Mouse (Mus musculus) frontal cortex, postnatal 10 days (tissue): ENCODE measurements around the gene Zfp146.
A peak's percentile ranks its signal among the peaks of the same experiment; 100 is the strongest.
"Not testable (repeated sequence)": the region's sequence is repeated elsewhere in the genome, so short reads cannot be mapped to it uniquely, and the experiment has no call there.

Experiments
- DNase-seq, 2 experiments: peaks; one replicate each; pipeline ENCODE4 v3.0.0; 2022; ENCODE audit warnings: low spot score in 2 of 2, mixed read lengths in 1 of 2

Zfp146 gene

DNA sequence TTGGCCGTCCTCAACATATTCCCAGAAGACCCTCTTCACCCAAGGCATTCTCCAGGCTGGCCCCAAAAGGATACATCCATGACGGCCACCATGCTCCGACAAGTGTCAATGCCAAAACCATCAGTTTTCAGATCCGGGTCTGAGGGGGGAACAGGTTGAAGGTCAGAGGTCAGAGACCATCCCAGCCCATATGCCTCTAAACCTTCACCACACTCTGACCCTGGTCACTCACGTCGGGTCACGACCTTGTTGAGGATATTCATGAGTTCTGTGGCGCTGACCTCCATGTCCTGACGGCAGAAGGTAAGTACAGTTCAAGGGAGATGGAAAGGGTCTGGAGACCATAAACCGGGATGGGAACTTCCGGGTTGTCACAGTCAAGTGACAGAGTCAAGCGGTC is 22.5 kb upstream of the Zfp146 start:
- no peak for DNase-seq

DNA sequence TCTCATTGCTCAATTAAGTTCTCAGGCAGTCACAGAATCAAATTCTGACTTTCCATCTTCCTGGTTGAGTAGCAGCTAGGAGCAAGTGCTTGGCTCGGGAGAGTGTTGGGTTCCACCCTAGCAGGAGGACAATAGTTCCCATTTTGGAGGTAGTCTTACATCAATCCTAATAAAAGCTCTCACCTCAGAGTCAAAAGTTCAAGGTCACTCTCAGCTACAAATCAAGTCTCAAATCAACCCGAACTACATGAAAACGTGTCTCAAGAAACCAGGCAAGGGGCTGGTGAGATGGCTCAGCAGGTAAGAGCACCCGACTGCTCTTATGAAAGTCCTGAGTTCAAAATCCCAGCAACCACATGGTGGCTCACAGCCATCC is 19.6 kb upstream of the Zfp146 start:
- DNase-seq, result no peak

DNA sequence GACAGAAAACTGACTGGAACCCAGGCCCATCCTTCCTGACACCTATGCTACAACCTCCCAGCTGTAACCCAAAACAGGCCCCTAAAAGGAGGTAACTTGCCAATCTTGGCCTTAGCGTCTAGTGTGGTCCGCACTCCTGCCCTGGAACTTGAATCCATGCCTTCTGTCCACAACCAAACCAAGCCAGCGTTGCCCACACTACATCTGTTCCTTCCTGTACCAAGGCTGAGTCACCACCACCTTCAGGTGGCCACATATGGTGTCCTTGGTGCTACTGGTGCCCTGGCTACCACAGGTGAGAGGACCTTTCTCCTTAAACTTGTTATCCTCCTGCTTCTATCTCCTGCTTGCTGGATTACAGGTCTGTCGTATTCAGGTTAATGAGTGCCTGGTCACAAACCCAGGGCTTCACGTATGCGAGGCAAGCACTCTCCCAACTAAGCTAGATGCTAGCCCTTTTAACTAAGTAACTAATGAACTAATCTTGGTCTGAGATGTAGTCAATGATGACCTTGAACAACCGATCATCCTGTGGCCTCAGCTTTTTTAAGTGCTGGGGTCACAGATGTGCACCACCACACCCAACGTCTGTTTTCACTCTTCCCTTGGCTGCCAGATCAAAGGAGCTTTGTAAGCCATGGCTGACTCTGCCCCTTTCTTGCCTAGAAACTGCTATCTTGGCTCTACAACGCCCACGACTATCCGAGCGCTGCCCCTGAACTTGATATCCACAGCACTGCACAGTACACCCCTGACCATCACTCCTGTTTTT is 19.0 kb upstream of the Zfp146 start:
- no peak for DNase-seq

DNA sequence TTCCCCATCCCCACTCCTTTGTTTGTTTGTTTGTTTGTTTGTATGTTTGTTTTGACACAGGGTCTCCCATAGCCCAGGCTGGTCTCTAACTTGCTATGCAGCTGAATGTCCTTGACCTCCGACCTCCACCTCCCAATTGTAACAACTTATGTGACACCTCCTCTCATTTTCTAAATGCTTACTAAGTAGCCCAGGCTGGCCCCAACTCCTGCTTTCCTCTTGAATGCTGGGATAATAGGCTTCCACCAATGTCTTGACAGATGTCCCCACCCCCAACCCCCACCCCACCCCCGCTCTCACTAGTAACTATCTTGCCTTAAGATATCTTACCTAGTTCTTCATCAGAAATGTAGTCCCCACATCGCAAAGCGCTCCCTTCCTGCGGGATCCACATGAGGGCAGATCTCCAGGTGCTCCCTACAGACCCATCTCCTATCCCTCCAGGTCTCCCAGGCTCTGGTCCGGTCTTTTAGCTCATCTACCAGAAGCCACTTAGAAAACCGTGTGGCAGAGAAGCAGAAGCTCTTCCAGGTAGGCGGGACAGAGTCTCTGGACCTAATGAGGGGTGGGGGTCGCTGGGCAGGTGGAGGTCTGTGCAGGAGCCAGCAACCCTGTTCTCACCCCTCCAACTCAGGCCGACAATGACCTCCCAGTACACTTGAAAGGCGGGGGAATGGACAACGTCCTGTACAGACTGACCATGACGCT is 15.2 kb upstream of the Zfp146 start:
- no peak for DNase-seq

DNA sequence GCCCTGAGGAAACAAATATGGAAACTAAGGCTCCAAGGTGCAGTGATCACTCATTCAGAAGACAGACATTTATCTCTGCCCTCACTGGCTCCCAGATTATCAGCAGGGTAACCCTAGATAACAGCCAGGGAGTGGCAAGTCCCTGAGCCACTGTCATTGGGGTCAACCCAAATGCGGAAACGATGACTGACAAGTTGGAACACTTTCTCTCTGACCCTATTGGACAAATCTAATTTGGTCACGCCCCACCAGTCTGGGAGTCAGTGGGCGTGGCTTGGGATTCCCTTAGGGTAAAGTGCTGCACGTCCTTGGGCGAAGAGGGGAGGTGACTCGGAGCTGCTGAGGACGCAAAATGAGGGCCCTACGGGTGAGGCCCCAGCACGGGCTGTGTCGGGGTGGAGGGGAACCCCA is 14.3 kb upstream of the Zfp146 start, which contains the start of gene Cox7a1:
TSS of gene Cox7a1 (plus strand) at position 266 of the 411 bp plus-strand sequence.
- DNase-seq, result peak; percentile 52 to 64

DNA sequence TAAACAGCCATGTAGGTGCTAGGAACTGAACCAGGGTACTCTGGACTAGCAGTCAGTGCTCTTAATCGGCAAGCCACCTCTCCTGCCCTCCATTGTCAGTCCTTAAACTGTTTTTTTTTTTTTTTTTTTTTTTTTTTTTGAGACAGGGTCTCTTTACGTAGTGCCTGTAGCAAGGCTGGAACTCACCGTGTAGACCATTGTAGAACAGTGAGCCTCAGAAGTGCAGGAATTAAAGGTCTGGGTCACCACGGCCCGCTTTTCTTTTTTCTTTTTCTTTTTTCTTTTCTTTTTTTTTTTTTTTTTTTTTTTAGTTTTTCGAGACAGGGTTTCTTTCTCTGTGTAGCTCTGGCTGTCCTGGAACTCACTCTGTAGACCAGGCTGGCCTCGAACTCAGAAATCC is 13.6 kb upstream of the Zfp146 start:
- DNase-seq, result not testable (repeated sequence)

DNA sequence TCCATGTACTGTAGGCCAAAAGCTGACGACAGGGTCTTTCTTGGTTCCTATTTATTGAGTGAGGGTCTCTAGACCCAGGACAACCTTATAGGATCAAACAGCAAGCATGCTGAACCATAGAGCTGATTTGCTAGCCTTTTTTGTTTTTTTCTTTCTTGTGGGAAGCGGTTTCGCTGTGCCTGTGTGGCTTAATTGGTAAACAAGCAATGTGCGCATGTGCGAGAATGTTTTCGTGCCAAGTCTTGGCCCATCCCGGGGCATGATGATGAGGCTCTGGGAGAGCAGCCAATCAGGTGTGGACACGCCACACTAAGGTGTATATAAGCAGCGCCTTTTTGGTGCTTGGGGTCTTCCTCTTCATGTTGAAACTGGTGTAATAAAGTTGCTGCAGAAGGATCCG is 12.4 kb upstream of the Zfp146 start:
- DNase-seq, result not testable (repeated sequence)

DNA sequence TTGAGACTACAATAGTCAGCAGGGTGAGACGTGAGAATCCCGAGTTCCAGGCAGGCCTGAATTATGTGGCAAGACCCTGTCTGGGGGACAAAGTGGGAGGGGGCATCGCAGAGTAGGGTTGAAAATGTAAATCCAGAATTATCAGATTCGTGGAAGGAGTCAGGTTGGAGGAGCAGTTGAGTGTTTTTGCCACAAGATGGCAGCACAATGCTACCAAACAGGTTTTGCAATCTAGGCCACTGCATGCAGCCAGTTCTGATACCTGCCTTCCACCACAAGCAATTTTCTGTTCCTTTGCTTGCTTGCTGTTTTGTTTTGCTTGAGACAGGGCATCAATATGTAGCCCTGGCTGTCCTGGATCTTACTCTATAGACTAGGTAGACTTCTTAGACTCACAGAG is 11.8 kb upstream of the Zfp146 start:
- peak; percentile 31 to 70 for DNase-seq

DNA sequence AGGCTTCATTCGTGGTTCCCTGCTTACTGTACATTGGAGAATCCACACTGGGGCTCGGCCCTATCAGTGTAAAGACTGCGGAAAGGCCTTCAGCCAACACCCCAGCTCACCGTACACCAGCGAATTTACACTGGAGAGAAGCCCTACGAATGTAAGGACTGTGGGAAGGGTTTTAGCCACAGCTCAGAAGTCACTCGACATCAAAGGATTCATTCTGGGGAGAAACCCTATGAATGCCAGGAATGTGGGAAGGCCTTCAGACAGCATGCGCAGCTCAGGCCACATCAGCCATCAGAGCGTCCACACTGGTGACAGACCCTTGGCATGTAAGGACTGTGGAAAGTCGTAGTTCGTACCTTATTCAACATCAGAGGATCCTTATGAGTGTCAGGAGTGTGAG is 8.7 kb upstream of the Zfp146 start:
- no peak for DNase-seq

DNA sequence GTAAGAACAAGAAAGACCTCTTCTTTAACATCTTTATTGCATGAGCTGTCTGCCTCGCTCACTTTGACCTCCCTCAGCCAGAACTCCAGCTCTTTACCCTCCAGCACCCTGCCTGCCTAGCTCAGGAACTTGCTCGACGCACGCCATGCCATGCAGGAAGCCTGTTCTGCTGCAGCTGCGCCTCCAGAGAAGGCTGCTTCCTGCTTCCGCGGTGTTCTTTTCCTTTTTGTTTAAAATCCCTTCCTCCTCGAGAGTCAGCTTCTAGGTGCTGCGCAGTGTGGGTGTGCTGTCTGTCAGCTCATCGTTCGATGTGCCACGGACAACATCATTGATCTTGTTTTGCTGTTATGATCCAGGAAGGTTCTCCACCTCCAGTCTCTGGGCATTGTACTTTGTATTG is 6.9 kb upstream of the Zfp146 start:
- no peak for DNase-seq

DNA sequence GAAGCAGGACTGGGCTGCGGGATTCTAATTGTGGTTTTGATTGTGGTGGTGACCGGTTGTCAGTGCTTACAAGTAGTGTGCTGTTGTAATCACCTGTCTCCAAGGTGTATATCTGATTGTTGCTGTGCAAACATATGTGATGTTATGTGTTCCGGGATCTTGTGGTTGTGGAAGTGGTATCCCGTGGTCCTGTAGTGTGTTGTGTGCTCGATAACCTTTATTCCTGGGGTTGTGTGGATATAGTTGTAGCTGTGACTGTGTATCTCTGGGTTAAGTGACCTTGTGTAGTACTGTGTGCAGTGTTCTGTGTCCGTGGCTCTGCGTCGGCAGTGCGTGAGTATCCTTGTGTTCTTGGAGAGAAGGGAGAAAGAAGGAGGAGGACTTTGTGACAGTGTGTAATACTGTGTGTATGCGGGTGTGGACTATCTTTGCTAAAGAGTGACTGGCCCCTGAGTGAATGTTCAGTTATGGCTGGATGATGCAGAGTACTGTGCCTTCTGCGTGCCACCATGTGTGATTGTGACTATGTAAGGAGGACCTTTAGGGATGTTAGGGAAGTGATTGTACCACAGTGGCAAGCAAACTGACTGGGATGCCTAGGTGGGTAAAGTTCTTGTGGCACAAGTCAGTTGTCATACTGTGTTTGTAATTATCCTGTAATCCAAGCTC is 867 bp upstream of the Zfp146 start:
- no peak for DNase-seq

DNA sequence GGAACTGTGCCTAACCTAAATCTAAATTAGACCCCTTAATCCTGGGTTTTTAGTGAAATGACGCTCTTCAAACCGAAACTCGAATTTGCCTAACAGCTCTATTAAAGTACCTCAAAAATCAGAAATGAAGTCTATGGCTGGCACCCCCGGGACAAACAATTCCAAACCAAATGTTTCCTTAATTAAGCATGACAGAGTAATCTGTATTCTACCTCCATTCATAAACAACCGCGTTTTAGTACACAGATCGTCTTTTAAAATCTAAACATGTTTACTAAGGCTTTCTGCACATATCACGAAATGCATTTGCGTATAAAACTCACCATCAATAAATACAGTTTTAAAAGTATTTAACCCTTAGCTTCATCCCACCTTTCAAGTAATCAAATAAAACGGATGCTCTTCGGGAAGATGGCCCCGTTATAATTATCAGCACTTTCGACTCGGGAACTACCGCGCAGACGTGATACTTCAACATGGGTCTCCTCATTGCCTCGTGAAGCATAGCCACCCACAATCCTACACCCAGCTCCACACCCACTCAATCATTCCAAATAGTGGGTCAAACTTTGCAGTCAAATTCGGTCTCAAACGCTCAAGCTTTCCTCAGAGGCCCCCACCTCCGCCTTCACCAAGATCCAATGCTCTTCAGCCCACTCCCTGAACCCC is 502 bp downstream of the Zfp146 start:
- no peak for DNase-seq

DNA sequence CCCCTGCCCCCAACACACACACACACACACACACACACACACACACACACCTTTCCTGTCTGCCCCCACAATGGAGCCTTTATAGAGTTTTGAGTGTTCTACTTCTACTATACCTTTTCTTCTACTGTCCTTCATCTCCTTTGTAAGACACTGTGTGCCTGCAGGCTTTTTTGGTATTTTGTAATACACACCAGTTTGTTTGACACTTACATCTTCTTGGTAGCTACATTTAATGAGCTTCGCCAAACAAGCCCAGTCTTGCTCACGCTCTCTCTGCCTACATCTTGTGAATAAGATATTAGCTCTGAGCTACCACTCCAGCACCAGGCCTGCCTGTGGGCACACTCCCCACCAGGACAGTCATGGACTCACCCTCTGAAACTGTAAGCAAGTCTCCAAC is 4.8 kb downstream of the Zfp146 start:
- no peak for DNase-seq

DNA sequence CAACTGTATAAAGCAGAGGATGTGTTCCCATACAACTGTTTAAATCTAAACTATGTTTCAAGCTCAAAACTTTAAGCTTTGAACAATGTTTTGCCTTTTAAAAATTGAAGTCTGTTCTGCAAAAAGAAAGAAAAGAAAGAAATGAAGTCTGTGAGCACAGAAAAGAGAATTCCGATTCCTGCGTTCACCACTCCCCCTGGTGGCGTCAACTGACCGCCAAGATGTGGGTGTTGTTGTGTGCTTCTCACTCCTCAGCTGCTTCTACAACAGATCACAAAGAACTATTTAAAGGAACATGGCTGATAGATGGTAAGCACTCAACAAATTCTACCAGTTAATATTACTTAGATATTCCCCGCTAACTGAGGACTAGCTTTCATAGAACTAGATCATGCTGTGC is 6.4 kb downstream of the Zfp146 start:
- DNase-seq, result no peak

DNA sequence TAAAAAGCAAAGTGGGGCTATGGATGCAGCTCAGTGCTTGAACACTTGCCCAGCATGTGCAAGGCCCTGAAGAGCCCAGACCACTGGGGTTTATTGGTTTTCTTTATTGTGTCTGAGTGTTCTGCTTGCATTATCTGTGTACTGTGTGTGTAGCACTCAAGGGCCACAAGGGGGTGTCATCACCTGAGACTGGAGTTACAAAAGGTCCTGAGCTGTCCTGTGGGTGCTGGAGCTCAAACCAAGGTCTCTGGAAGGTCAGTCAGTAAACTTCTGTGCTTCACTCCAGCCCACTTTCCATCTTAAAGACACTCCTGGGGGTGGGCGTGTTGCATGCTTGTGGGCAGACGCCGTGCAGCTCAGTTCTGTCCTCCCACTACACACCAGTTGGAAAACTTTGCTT is 14.0 kb downstream of the Zfp146 start:
- no peak for DNase-seq

DNA sequence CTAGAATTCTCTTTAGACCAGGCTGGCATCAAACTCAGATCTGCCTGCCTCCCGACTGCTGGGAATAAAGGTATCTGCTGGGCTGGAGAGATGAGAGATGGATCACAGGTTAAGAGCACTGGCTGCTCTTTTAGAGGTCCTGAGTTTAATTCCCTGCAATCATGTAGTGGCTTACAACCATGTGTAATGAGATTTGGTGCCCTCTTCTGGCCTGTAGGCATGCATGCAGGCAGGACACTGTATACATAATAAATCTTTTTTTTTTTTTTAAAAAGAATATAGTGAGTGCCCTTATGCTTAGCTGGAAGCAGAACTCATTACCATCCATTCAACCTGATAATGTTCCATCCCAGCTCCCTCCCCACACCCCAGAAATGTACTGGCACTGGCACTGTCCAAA is 15.5 kb downstream of the Zfp146 start:
- DNase-seq, result no peak

DNA sequence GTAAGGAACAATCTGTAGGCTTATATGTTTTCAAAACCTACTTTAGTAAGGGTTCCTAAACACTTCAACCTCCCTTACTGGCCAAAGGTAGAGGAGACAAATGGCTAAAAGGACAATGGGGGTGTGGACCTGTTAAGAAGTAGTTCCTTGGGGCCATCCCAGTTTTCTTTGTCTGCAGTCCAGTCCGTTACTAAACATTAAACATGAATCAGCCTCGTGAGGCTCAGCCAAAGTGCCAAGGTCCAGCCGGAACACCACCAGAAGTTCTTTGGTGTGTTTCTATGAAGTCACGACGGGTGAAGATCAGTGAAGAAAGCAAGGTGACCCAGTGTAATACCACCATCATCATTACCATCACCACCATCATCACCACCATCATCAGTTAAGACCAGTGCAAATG is 22.5 kb downstream of the Zfp146 start:
- DNase-seq, result no peak

DNA sequence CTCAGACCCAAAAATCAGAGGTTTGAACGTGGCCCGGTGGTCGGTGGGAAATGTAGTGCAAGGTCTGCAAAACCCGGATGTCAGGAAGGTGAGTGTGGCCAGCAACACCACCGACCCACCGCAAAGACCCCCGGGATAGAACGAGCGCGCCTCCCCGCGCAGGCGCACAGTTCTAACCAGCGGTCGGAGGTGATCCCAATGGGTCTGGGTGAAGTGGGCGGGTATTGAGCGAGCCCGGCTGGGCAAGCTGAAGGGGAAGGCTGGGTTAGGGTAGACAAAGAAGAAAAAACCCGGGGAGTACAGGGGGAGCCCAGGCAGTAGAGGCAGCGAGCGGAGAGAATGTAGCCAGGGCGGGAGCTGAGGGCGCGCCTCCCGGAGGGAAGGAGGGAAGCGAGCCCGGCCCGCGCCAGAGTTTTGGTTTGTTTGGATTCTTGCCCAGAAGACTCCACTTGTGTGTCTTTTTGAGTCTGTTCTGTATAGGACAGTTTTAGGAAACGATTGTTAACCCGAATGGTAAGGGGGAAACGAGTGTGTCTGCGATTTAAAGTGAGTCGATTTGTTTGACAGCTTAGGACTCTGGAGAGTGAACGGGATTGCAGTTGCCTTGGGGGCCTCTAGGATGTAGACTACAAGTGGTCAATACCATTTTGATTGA is 25.9 kb downstream of the Zfp146 start:
- DNase-seq, result peak; percentile 77 to 83

DNA sequence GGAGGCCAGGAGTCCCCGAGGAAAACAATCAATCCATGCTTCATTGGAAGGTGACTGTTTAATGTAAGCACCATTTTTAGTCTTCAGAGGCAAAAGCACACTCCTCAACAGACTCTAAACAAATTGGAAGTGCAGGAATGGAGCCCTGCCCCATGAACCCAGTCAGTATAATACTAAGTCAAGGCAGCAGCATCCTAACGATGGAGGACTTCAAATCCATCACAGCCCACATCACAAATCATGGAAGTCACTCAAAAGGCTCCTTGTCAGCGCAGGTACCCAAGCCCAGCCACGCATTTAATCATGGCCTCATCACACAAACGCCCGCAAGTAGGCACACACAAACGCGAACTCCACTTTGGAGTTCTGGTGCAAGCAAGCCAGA is 26.4 kb downstream of the Zfp146 start:
- DNase-seq, result no peak

DNA sequence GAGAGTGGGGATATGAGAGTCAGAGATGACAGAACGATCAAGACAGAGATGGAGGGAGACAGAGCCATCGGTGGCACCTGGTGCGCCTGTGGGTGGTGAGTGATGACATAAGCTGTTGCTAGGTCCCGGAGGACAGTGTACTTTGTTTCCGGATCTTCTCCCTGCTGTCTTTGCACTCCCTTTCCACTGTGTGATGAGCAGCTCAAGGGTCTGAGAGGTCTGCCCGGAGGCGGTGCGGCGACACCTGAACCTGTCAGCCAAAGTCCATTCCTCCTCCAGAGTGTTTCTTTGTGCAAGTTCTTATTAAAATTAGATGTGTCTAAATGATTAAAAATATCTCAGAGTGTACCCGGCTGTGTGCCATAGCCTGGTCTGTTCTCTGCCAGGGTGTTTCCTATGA is 32.7 kb downstream of the Zfp146 start:
- no peak for DNase-seq

DNA sequence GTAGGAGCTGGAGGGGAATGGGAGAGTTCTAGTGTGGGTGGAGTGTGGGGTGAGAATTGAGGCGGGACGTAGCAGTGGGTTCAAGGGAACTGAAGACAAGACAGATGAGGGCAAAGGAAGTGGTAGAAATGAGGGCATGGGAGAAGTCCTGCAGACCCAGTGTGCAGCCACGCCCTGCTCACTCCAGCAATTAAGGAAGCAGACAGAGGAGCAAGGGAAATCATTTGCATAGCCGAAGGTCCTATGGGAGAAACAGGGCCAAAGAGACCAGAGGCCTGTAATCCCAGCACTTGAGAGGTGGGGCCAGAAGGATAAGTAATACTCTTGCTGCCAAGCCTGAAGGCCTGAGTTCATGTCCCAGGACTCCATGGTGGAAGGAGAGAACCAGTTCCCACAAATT is 37.2 kb downstream of the Zfp146 start:
- no peak for DNase-seq

DNA sequence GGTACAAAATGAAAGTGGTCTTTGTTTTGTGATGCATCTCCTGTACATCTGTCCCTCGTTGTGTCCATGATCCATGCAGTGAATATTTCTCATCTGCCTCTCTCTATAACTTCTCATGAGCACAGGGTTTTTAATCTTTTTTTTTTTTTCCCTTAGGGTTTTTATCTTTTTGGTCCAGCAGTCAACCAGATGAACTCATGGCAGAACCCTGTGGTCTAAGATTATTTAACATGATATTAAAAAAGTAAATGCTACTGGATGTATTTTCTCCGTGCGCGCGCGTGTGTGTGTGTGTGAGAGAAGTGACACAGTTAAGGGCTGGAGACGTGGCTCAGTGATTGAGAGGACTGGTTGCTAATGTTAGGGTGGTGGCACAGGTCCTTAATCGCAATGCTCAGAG is 39.6 kb downstream of the Zfp146 start:
- no peak for DNase-seq
